Mouse (Mus musculus): ENCODE results near the gene Smco2. TPM values are rescaled to one million over a fixed set of nuclear protein-coding genes. Genes with fewer than 3 reads are reported as not detected.
"Not testable (repeated sequence)": the region's sequence is repeated elsewhere in the genome, so short reads cannot be mapped to it uniquely, and the experiment has no call there.

Gene Smco2
- total RNA-seq, 2 experiments from 2014 or later, result not detected

DNA sequence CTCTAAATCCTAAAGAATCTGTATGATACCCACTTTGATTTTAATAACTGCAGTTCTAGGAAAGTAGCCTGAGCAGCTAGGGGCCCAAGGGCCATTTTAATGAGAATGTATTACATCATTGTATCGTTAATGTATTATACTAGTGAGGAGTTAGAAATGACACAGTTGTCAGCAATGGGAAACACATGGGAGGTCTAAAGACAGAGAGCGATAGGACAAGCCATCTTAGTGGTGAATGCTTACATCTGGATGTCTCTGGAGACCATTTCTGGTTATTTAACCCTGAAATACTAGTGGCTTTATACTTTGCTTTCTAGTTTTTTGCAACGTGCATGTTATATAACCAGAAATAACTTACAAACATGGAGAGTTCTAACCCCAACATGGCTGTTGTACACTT is 2.0 kb downstream of the Smco2 start:
- intact Hi-C loops (cut with DNase I), result no loop called here
- no peak for DNase-seq (ENCODE audit: low spot score in 2 of 2)

DNA sequence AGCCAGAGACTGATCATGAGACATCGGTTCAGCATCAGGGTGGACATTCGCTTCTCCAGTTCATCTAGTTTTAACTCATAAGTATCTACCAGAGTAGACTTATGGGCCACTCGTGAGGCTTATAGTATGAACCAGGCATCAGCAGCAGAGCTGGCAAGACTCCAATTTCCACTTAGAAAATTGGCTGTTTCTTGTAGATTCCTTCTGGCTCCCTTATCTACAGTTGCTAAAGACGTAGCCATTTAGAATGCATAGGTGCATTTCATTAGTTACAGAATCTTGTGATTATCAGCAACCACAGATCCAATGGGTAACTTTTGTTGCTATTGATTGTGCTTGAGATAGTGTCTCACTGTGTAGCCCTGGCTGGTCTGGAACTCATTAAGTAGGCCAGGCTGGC is 2.8 kb downstream of the Smco2 start:
- intact Hi-C loops (cut with DNase I), result no loop called here
- DNase-seq (ENCODE audit: low spot score in 2 of 2), result no peak

DNA sequence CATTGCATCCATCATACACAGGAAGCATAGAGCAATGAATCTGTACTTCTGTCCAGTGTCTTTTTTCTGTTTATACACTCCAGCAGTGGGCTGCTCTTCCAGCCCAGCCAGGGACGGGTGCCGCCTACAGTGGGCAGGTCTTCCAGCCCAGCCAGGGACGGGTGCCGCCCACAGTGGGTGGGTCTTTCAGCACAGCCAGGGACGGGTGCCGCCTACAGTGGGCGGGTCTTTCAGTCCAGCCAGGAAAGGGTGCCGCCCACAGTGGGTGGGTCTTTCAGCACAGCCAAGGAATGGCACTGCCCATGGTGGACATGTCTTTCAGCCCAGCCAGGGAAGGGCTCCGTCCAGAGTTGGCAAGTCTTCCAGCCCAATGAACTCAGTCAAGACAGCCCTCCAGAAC is 5.3 kb downstream of the Smco2 start:
- intact Hi-C loops (cut with DNase I), result no loop called here
- no peak for DNase-seq (ENCODE audit: low spot score in 2 of 2)

DNA sequence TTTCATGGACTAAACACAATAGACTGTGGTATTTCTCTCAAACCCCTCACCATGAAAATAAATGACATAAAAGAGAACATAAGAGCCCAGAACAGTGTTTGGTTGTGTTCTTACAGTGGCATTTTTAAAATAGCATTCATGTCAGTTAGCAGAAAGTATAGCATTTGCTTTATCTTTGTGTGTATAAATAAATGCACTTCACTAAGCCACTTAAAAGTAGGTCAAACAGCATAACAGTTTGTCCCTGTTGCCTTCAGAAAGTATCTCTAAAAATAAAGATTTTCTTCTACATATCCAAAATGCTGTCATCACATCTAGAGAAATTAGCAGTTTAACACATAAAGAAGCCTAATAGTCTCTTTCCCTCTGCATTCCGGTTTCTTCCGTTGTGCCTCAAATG is 7.5 kb downstream of the Smco2 start:
- no peak for DNase-seq (ENCODE audit: low spot score in 2 of 2)
- intact Hi-C loops (cut with DNase I), result no loop called here

DNA sequence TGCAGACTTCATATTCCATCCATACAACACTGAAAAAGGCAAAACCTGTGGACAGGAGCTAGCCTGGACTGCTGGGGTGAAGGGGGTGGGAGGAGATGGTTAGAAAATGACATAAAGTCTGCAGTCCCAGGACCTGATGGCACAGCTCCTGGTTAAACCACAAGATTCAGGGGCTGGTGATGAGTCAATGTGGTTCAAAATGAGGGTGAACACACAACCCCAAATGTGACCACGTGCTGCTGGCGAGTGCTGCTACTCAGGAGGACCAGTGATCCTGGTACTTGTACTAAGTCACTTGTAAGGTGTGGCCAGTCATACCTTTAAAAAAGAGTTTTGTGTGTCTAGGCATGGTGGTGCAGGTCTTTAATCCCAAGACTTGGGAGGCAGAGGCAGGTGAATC is 13.2 kb downstream of the Smco2 start:
- intact Hi-C loops (cut with DNase I), result no loop called here

DNA sequence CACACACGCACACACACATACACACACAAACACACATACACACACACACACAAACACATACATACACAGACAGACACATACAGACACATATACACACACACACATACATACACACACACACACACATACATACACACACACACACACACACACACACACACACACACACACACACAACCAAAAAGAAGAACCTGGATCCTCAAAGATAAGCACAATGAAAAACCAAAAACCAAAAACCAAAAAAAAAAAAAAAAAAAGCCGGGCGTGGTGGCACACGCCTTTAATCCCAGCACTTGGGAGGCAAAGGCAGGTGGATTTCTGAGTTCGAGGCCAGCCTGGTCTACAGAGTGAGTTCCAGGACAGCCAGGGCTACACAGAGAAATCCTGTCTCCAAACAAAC is 14.5 kb downstream of the Smco2 start:
- intact Hi-C loops (cut with DNase I); DNase-seq (ENCODE audit: low spot score in 2 of 2): not testable (repeated sequence)

More for the DNA sequence above, 13.2 kb downstream of the Smco2 start:
- no peak for DNase-seq (ENCODE audit: low spot score in 2 of 2)

DNA sequence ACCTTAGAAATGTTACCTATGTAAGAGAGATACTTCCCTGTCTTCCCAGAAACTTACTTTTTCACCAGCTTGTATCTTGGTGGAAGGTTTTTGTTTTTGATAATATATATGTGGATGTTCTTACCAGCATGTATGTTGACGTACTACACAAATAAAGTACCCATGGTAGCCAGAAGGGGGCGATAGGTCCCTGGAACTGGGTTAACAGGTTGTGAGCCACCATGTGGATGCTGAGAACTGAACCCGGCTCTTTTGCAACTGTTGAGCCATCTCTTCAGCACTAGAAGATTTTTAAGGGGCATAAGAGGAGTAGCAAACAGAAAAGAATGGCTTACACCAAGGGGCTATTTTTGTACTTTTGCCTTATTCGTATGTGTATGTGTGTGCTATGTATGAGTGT is 15.8 kb downstream of the Smco2 start:
- no peak for DNase-seq (ENCODE audit: low spot score in 2 of 2)
- intact Hi-C loops (cut with DNase I), result no loop called here

DNA sequence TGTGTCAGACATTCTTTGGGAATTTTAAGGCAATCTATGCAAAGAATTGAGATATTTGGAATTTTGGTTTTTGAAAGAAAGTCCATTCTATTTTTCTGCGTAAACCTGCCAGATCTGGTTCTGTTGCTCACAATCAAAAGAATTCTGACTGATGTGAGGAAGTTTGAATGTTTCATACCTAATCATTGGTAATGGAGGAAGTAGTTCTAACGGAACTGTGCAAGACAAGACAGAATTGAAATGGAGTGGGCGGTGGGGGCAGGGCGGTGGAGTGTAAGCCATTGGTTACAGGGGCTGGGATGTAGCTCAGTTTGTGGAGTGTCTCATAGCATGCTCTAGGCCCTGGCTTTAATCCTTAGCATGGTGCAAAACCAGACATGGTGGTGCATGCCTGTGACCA is 22.1 kb downstream of the Smco2 start:
- no peak for DNase-seq (ENCODE audit: low spot score in 2 of 2)
- intact Hi-C loops (cut with DNase I), result no loop called here

DNA sequence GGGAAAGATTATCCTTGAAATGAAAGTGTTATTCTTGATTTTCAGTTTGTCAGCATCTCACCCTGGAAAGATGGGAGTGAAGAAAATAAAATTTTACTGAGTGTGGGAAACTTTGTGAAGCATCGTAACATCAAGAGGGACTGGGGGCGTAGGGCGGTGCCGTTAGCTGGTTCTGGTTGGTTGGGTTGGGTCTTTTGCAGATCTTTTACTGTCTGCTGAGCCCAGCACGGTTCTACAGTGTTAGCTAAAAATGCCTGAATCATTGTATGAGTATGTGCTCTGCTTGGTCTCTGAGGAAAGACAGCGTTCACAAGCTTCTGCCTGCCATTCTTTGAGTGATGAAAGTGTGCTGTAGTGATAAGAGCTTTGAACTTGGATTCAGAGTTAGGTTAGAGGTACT is 24.5 kb downstream of the Smco2 start:
- DNase-seq (ENCODE audit: low spot score in 2 of 2), result no peak
- intact Hi-C loops (cut with DNase I), result no loop called here

DNA sequence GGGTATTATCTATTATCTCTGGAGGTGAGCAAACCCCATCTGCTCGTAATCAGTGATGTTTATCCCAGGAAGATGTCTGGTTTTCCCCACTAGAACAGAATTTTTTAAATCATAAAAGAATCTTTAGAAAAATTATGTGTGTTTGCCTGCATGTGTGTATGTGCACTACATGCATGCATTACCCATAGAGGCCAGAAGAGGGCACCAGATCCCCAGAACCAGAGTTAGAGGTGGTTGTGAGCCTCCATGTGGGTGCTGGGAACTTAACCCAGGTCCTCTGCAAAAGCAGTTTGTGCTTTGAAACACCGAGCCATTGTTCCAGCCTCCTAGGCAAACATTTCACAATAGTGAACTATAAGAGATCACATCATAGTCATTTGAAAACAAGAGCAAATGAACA is 26.9 kb downstream of the Smco2 start:
- DNase-seq (ENCODE audit: low spot score in 2 of 2), result no peak
- intact Hi-C loops (cut with DNase I), result loop anchor here (2.0 to 5.0 kb wide), 2 partner anchors 40 to 82 kb away; no protein-coding TSS in a partner anchor

DNA sequence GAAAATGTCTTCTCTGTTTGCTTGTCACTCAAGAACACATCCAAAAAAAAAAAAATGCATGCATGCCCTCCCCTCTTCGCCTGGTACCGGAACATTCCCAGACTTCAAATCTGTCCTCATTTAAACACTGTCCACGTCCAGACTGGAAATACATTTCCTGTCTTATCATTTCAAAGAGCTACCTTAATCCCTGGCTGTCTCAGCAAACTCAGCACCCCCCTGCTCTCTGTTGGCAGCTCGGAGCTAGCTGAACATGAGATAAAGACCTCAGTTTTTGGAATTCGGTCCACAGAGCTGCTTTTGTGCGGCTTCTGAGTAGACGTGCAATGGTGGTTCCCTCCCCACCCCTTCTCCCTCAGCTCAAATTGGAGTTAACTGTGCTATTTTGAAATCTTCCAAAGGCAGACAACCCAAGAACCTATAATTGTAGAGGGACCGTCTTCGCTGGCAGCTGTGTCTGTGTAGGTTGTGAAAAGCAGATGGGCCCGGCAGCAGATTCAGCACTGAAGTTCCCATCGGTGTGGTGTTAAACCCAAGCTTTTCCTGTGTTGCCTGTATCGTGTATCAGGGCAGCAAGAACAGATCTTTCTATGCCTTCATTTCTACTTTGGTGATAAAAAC is 27.6 kb downstream of the Smco2 start:
- DNase-seq (ENCODE audit: low spot score in 2 of 2), result peak; percentile 78 to 81
- intact Hi-C loops (cut with DNase I), result loop anchor here (2.0 to 5.0 kb wide), 2 partner anchors 40 to 81 kb away; no protein-coding TSS in a partner anchor

DNA sequence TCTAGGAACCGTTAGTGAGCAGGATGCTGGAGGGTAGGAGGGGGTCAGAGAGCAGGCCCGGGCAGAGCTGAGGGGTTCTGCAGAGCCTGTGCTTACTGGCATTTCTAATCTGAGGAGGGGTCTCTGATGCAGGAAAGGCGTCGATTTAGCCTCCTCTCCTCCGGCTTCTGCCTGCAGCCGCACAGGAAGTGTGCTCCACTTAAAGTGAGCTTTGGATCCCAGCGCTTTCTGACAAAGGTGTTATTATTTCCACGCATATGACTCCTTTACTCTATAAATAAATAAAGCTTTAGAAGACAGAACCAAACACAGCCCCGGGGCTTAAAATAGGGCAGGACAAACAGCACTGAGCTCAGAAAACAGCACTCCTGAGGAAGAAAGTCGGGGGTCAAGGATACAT is 29.0 kb downstream of the Smco2 start:
- DNase-seq (ENCODE audit: low spot score in 2 of 2), result no peak
- intact Hi-C loops (cut with DNase I), result loop anchor here (5.0 kb wide), 1 partner anchor 42 kb away; no protein-coding TSS in a partner anchor

DNA sequence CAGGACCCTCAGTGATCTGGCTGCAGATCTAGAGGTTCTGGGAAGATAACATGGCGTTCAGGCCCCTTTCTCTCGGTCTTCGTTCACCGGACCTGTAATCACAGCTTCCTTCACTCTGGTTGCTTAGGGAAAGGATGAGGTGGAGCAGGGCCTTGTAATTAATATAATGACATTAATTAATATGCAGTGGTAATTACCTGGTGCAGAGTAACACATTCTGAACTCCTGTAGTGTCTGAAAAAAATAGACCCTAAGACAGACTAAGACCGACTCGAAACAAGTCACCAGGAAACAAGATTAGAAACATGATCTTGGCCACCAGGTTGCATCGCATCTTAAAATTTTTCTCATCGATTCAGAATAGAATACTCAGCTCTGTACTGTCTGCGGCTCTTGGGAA is 30.0 kb downstream of the Smco2 start:
- no peak for DNase-seq (ENCODE audit: low spot score in 2 of 2)
- intact Hi-C loops (cut with DNase I), result loop anchor here (5.0 kb wide), 1 partner anchor 43 kb away; no protein-coding TSS in a partner anchor

DNA sequence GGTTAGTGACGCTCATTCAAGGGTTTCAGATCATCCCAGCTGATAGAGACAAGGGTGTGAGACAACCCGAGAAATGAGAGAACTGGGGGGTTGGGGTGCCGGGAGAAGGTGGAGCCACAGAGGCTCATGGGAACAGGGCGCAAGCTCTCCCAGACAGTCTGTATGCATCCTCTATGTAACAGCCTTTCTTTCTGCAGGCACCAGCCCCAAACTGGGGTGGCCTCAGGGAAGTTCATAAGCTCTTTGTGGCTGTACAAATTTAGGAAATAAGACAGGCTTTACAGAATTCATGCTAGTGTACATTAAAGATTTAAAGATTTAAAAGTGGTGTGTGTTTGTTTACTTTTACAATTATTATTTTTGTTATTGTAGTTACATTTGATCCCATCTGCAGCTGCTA is 30.4 kb downstream of the Smco2 start:
- DNase-seq (ENCODE audit: low spot score in 2 of 2), result no peak
- intact Hi-C loops (cut with DNase I), result no loop called here

DNA sequence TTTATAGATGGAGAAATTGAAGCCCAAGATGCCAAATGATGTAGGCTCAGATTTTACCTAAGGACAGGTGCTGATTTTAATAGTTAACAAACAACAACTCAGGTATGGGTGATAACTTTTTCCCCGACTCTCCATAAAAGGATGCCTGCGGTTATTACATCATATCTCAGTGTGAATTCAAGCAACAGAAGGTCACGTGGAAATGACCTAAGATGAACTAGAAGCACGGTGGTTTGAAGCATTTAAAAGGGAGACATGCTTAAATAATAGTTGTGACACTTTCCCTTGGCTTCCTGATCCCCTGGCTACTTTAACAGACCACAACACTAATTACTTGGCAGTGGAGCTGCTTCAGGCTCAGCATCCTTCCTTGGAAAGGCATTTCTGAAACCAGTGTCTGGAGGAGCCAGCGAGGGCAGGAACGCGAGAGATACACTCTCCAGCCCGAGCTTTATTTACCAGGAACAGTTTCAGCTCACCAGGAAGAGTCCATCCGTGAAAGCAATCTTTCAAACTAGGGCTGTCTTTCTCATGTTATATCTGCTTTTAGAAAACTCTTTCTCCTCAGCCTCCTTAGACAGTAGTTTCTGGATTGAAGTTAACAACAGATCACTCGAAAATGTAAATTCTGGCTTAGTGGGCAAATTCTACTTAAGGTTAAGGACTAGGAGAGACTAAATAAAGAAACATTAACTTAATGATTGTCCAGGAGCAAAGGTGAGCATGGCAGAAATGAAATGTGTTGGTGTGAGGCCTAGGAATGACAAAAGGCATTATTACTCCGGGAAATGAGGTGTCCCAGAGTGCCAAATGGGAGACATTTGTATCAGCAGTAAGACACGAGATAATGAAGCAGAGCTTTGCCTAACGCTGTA is 32.2 kb downstream of the Smco2 start:
- DNase-seq (ENCODE audit: low spot score in 2 of 2), result no peak
- intact Hi-C loops (cut with DNase I), result no loop called here

DNA sequence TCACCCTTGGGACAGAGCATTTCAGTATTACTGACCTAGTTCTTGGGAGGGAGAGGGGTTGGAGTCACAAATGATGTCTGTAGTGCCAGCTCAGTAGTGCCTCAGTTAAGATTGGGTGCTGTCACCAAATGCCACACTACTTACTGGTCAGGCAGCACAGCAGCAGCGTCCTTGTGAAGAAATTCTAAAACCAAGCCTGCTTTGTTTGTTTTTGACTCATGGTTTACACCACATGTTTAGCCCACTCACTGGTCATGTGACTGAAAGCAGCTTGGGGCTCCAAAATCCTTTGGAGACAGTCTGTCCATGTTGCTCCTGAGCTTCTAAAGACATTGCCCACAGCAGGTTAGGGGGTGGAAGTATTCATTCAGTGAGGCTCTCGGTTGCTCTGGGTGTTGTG is 33.5 kb downstream of the Smco2 start:
- intact Hi-C loops (cut with DNase I), result no loop called here
- DNase-seq (ENCODE audit: low spot score in 2 of 2), result peak in 1 of 2 experiments; percentile 7

DNA sequence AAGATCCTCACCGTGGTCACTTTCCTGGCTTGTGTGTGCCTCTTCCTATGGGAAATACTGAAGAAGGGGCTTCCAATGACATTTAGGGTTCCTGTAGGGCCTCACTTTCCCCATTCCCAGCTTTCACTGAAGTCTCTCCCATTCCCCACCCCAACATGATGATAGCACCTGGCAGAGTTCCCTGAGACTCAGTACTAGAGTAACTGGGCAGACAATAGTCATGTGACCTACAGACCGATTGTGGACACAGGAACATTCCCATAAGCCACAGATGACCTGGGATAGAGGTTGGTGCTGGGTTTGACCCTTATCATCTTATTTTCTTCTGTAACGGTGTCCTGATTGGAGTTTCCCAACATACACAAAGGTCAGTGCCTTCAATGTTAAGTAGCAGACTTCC is 34.3 kb downstream of the Smco2 start:
- intact Hi-C loops (cut with DNase I), result no loop called here
- DNase-seq (ENCODE audit: low spot score in 2 of 2), result no peak

DNA sequence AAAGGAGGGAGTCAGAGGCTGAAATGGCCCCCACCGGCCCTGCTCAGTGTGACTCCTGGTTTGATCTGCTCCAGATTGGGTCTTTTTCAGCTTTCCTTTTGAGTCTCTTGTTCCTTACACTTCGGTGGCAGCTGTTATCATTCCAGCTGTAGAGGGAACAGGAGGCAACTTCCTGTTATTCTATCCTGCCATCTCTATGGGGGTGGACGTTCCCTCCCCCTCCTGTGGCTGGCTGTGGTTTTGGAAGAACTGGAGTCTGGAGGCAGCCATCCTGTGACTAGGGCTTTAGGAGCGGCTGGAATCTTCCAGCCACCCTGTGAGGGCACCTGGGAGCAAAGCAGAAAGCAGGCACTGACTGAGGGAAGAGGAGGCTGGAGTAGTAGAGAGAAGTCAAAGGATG is 34.9 kb downstream of the Smco2 start:
- DNase-seq (ENCODE audit: low spot score in 2 of 2), result no peak
- intact Hi-C loops (cut with DNase I), result no loop called here

DNA sequence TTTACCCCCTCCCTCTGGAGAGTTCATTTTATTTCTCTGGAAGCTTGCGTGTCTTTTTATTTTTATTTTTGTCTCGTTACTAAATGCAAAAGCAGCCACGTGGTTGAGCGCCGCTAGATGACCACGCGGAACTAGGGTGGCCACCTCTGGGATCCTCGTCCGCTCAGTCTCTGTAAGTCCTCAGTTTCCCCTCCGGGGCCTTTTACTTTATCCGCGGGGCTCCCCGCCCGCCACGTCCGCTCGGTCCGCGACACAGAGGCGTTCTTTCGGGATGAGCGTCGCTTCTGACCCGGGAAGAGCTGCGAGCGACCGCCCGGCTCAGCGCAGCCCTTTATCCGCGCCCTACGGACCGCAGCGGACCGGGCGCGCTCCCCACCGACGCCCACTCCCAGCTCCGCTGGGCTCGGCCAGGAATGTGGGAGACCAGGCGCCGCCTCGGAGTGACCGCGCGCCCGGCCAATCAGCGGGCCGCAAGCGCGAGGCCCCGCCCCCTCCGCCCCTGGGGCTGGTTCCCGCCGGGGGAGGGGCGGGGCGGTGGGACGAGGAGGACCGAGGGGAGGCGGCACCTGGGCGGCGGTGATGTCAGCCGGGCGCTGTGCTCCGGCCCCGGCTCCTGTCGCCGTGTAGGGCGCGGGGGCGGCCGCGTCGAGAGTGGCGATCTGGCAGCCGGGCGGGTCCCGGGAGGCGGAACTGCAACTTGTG is 38.2 kb downstream of the Smco2 start, which contains the start of gene Ppfibp1:
Gene Ppfibp1, plus strand, starts transcription at position 530 of the 702 bp plus-strand sequence.
- DNase-seq (ENCODE audit: low spot score in 2 of 2), result peak; percentile 92 to 96
- intact Hi-C loops (cut with DNase I), result no loop called here
